Mouse (Mus musculus) neural tube, embryonic 10.5 days (tissue): ENCODE measurements around the gene Atg101.

Experiments used
- DNase-seq: peaks from one replicate; pipeline ENCODE4 v3.0.0-alpha.2; 2017; ENCODE audit warnings: low spot score; ENCODE audit errors: extremely low spot score

The Atg101 gene

GRCm38 (mm10) chr15:101253886-101254795 lies 29.9 kb upstream of the Atg101 start, which contains the start of gene Nr4a1:
TSS of gene Nr4a1 (plus strand) at chr15:101254269.
- peak; percentile 72 for DNase-seq

GRCm38 (mm10) chr15:101255842-101256462 lies 28.1 kb upstream of the Atg101 start:
- DNase-seq = no peak

DNA sequence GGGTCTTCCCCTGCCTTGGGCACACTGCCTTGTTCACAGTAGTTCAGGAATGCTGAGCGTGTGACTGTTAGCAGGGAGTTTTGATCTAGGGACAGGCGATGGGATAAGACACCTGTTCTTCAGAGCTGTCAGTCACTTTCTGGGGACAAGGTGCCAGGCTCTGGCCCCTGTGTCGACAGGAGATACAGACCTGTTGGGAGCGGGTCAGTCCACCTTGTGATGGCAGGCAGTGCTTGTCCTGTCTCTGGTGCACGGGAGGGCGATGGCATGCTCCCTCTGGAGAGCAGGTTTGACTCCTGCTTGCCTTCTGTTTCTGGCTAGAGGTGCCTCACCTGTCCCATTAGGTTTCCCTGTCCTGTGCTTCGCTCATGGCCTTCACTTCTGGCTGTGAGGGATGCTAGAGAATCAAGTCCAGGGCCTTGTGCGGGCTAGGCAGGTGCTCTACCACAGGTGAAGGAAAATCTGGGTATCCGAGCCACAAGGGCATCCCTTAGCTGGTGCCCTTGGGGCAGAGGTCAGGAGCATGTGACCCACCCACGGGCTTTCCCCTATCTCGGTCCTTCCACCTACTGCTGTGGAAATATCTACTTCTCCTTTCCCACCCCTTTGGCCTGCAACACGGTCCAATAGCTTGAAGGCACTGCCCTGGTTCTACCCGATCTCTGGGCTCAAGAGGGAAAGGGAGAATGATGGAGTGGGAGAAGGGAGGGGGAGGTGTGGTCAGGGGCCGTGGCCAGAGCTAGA lies 27.4 kb upstream of the Atg101 start:
- DNase-seq = no peak

- DNase-seq = no peak
Measured at GRCm38 (mm10) chr15:101258420-101258819, 25.7 kb upstream of the Atg101 start.

GRCm38 (mm10) chr15:101259922-101260321 lies 24.1 kb upstream of the Atg101 start:
- no peak for DNase-seq

- no peak for DNase-seq
Measured at GRCm38 (mm10) chr15:101260387-101260786, 23.7 kb upstream of the Atg101 start.

DNA sequence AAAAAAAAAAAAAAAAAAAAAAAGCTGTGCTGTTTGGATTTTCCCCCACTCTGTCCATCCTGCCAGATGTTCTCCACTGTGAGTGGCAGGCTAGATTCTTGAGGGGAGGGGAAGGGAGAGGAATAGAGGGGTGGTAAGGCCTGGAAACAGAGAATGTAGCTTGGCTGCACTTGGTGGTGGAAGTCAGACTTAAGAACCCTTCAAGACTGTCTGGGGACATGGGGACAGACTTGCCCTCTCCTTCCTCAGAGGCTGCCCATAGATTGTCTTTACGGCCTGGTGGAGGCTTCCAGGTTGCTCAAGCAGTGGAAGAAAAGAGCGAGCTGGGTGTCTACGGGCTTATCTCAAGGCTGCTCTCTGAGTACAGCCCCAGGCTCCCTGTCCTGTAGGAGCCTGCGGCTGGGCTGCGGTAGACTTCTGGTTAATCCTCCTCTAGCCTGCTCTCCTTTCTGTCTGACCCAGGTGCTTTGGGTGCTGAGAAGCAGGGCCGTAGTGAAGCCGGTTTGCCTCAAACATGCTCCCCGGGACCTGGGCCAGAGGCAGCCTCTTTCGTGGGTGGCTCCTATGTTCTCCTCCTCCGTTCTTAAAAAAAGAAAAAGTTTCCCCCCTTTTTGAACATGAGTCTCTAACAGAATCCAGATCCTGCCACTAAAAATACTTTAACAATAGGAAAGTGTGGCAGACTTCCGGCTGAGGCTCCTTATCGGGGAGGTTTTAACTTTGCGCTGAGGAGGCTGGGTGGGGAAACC lies 23.0 kb upstream of the Atg101 start:
- DNase-seq = no peak

DNA sequence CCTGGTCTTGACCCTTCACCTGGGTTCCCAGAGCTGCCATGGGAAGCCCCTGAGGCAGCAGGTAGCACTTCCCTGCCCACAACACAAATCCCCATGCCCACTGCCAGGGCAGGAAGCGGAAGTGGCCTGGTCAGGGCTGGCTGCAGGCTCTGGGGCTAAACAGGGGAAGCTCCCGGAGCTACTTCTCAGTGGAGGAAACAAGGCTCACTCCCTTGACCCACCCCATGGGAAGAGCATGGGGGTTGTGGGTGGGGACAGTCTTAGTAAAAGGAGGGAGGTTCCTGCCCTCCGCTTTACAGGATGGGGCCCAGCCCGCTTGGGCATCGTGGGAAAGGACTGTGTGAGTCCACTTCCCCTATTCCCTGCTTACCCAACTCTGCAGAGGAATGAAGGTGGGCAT lies 21.6 kb upstream of the Atg101 start:
- no peak for DNase-seq

- peak; percentile 76 for DNase-seq
Measured at GRCm38 (mm10) chr15:101266132-101266963, 17.7 kb upstream of the Atg101 start.

- no peak for DNase-seq
Measured at GRCm38 (mm10) chr15:101267053-101268032, 16.7 kb upstream of the Atg101 start.

- DNase-seq = no peak
Measured at GRCm38 (mm10) chr15:101270101-101270820, 13.8 kb upstream of the Atg101 start.

GRCm38 (mm10) chr15:101271107-101271506 lies 13.0 kb upstream of the Atg101 start:
- no peak for DNase-seq

DNA sequence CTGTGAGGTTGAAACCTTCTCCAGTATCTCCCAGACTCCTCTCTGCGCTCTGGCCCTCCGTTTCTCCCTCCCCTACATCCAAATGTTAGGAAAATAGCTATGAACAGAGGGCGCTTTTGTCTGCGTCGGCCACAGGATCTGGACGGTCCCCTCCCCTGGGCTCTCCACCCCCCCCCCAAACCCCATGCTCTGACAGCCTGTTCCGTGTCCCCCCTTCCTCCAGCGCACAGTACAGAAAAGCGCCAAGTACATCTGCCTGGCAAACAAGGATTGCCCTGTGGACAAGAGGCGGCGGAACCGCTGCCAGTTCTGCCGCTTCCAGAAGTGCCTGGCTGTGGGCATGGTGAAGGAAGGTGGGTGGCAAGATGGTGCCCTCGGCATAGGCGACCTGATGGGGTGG lies 12.6 kb upstream of the Atg101 start:
- DNase-seq = no peak

- no peak for DNase-seq
Measured at GRCm38 (mm10) chr15:101274380-101274779, 9.7 kb upstream of the Atg101 start.

DNA sequence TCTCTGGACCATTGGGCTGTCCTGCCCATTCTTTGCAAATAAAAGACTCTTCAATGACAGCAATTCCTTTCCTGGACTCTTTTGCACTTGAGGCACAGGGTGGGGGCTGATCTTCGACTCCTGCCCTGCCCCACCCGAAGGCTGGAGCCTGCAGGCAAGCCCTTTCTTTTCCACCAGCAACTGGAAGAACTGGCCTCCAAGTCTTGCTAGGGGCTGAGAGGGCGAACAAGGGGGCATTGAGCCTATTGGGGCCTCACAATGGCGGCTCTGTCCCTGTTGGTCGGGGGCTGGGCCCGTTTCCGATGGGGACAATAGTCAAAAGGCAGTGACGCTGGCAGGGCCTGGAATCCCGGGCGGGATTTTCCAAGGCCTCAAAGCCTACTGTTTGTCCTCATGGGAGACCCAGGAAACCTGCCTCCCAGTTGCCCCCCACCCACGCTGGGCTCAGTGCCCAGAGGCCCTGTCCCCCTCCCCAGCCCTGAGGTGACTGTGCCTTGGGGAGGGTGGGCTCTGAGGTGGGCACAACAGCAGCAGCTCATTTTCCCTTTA lies 6.6 kb upstream of the Atg101 start:
- DNase-seq = no peak

DNA sequence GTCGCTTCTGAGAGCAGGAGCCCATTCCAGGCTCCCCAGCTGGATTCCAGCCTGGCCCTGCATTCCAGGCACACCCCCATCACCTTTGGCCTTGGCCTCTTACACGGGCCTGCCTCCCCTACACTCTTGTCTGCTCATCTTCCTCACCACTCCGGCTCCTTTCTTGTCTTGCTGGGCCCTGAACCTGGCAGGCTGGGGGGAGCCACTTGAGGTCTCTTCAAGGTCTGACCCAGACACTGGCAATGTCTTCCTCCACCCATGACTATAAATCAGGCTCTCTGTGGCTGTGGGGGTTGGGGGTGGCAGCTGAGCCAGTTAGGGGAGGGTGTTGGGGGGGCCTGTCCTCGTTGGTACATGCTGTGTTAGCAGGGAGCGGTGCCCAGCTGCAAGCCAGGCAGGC lies 5.5 kb upstream of the Atg101 start:
- no peak for DNase-seq

GRCm38 (mm10) chr15:101279430-101279999 lies 4.6 kb upstream of the Atg101 start:
- no peak for DNase-seq

DNA sequence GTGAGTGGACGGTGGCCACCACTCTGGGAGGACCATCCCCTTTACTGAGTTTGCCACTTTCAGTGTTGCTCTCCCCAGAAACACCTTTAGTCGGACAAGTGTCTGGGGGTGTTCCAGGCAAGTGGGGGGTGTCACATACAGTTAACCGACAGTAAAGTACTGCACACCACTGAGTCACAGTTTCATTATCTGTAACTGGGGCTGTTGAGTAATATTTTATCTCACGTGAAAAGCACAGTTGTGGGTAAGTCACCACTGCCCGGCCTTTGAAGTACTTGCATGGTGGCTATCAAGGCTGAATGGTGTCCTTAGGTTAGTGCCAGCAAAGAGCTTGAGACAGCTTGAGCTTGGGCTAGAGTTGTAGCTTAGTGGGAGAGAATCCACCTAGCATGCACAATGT lies 1.6 kb upstream of the Atg101 start:
- DNase-seq = no peak
